Mouse (Mus musculus) gastrocnemius, adult 18-20 months (tissue): ENCODE results near the gene Gcnt1. TPM values are rescaled to one million over a fixed set of nuclear protein-coding genes. Genes with fewer than 3 reads are reported as not detected.

Source experiments
- DNase-seq: peaks from one replicate; pipeline ENCODE4 v3.0.0; 2021; ENCODE audit warnings: low spot score
- total RNA-seq, 2 experiments: library from RNA; stranded (reverse); gene quantifications; 2 replicates each; pipeline ENCODE4 v1.2.3; 2021

Gene Gcnt1
- total RNA-seq, 2 experiments from 2014 or later: 0.47 to 0.75 TPM

GRCm38 (mm10) chr19:17327881-17328404, 44.7 kb downstream of the Gcnt1 start:
- DNase-seq: no peak

DNA sequence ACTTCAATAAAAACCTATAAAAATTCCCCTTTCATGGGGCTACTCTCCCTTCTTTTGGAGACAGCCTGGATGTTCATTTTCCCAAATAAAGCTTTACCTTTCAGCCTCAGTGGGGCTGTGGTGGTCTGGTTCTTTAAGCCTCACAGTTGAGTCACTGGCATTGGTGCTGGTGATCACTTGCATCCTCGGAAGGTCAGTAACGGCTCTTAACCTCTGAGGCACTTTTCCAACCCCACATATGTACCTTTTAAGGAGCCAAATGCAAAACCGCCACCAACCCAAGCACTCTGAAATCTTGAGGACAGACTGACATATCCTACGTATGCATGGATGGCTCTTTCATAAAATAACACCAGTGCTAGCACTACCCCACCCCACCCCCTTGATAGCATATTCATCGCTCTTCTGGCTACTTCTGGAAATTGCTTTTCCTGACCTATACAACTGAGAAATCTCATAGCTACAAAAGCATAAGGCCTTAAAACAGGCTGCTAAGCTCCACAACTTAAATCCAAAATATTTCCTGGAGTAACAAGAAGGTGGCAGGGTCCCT, 48.9 kb downstream of the Gcnt1 start:
- no peak for DNase-seq

- no peak for DNase-seq
Observed at GRCm38 (mm10) chr19:17323006-17323688, 49.5 kb downstream of the Gcnt1 start.

GRCm38 (mm10) chr19:17319770-17320169, 52.9 kb downstream of the Gcnt1 start:
- DNase-seq: no peak

GRCm38 (mm10) chr19:17318733-17319132, 53.9 kb downstream of the Gcnt1 start:
- no peak for DNase-seq

- no peak for DNase-seq
Observed at GRCm38 (mm10) chr19:17316311-17317003, 56.2 kb downstream of the Gcnt1 start.

DNA sequence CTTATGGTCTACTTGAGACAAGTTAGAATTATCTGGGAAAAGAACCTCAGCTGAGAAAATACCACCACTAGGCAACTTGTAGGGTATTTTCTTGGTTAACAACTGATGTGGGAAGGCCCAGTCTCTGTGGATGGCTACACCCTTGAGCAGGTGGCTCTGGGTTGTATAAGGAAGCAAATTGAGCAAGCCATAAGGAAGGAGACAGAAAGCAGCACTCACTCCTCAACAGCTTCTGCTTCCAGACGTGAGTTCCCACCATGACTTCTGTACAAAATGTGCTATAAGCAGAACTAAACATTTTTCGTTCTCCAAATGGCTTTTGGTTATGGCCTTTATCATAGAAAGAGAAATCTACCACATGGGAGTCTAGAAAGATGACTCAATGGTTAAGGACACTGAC, 58.2 kb downstream of the Gcnt1 start:
- DNase-seq: no peak

GRCm38 (mm10) chr19:17313766-17314165, 58.9 kb downstream of the Gcnt1 start:
- DNase-seq: no peak

GRCm38 (mm10) chr19:17312671-17313180, 59.9 kb downstream of the Gcnt1 start:
- DNase-seq: no peak

DNA sequence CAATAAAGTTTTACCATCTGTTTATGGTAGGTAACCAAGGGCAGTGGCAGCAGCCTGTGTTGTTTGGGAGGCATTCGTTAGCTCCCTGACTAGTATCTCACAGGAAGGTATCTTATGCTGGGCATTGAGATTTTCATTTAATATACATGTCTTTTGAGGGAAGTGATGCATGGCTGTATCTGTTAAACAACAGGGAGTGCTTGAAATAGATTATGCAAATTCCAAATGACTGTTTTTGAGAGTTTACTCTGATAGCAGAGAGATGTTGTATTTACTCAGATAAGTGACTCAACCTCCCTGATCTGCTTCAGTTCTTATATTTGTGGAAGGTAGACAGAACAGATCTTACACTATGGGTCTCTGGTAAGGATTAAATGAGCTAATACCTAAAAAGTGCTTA, 61.1 kb downstream of the Gcnt1 start:
- DNase-seq: no peak

- no peak for DNase-seq
Observed at GRCm38 (mm10) chr19:17311031-17311430, 61.6 kb downstream of the Gcnt1 start.

GRCm38 (mm10) chr19:17296081-17296480, 76.6 kb downstream of the Gcnt1 start:
- no peak for DNase-seq

DNA sequence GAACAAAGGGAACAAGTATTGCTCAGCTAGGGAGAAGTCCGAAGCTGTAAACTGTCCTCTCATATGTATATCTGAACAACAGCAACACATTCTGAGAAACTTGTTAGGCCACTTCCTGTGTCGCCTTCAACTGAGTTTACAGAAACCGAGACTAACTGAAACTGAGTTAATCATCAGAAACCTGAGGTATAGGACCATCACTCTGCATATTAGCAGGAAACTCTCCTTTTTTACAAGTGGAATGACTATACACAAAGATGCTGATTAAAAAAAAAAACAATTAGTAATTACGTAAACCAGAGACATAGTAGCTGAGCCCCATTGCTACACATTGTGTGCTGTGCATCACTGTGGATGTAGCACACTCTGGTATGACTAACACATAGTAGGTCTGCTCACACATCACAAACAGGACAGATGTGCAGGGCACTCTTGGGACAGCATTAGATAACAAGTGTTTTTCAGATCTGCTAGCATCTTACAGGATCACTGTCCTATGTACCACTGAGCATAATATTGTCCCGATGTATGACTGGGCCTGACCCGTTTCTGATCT, 77.4 kb downstream of the Gcnt1 start:
- no peak for DNase-seq

GRCm38 (mm10) chr19:17294136-17294535, 78.5 kb downstream of the Gcnt1 start:
- no peak for DNase-seq

DNA sequence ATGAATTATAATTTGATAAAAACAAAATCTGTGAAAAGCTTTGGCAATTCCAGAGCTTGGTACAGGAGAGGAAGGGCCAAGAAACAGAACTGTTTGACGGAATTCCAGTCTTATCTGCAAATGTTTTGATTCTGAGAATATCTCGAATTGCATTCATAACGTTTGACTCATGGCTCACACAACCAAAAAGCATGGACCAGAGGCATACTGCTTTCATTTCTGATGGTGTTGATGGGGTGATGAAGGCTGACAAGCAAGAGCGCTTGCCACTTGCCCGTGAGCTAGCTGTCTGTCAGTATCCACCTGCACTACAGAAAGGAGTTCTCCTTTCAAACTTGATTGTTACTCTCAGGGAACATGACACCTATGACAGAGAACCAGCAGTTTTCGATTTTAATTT, 83.1 kb downstream of the Gcnt1 start:
- DNase-seq: no peak

DNA sequence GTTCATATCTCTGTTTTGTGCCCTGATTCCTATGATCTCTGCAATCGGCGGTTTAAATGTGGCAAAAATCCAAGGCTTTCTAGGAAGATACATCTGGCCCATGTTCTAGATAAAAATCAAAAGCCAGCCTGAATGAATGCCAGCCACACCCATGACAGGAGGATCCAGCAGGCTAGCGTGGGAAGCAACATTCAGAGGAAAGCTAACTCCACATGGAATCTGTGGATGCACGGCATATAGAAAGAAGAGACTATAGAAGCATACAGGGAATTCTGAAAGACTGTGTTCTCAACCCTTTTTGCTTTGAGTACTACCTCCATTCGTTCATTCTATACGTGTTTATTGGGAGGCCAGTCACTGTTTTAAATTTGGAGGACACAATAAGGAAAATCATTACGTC, 86.6 kb downstream of the Gcnt1 start:
- DNase-seq: no peak

DNA sequence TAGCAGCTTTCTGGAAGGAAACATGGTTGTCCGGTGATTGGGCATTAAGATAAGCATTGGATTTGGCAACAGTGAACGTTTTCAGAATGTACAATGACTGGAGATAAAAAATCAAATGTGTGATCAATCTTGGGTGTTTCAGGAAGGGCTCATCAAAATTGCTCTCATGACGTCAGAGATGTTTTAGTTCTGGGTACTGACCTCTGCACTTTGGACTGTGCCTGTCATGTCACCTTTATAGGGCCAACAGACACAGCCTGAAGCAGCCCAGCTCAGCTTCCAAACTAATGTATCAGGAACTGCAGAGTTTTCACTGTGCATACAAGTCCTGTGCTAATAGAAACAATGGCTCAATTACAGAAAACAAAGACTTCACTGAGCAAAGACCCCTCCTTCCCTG, 89.3 kb downstream of the Gcnt1 start:
- no peak for DNase-seq

DNA sequence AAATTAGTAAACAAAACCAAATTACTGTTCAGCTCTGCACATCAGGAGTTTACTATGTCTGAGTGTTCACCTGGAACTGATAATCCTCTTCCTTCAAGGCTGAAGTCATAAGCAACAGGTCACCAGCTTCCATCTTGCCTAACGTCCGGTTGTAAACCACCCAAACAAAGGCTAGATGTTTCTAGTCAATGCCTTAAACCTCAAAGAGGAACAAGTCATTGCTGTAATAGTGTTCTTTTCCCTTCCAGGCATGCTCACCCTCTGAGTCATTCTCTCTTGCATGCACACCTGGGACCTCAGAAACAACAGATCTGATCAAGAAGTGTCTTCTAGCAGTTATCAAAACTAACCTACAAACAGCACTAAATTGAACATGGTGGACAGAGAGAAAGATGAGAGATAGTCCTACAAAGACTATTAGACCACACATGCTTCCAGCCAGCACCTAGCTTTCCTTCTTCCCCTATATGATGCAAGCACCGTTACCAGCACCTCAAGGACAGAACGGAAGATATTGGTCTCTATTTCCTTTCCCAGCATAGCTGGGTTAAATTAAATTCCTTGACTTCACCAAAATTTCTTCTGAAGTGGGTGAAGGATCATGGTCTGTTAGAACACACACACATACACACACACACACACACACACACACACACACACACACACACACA, 94.1 kb downstream of the Gcnt1 start:
- no peak for DNase-seq
